Mouse (Mus musculus) stomach, embryonic 15.5 days (tissue): ENCODE data around the gene Sugp2. TPM values are rescaled to one million over a fixed set of nuclear protein-coding genes. Genes with fewer than 3 reads are reported as not detected.
A peak's percentile ranks its signal among the peaks of the same experiment; 100 is the strongest.

ENCODE experiments used
- ATAC-seq: fragments of 200-750 bp; cut with Nextera tagmentation; 2 replicates; pipeline ENCODE4 v1.8.0; 2017; ENCODE audit warnings: low read depth, moderate number of reproducible peaks, moderate TSS enrichment; ENCODE audit not compliant: insufficient read depth, low FRiP score
- H3K27ac ChIP-seq: fragments of 300-500 bp; sonication (generic); 2 replicates; pipeline ENCODE4 v1.5.1; 2015; ENCODE audit warnings: mild to moderate bottlenecking, inconsistent platforms
- H3K27me3 ChIP-seq: fragments of 300-500 bp; sonication (generic); replicated peaks from 2 replicates; pipeline ENCODE4 v1.6.1; 2015; ENCODE audit warnings: inconsistent platforms
- H3K36me3 ChIP-seq: fragments of 300-500 bp; sonication (generic); 2 replicates; pipeline ENCODE4 v1.6.1; 2015; ENCODE audit warnings: inconsistent platforms
- H3K4me1 ChIP-seq: fragments of 300-500 bp; sonication (generic); 2 replicates; pipeline ENCODE4 v1.6.1; 2015; ENCODE audit warnings: inconsistent platforms
- H3K4me2 ChIP-seq: fragments of 300-500 bp; sonication (generic); 2 replicates; pipeline ENCODE4 v1.6.1; 2015; ENCODE audit warnings: mild to moderate bottlenecking, inconsistent platforms
- H3K4me3 ChIP-seq: fragments of 300-500 bp; sonication (generic); replicated peaks from 2 replicates; pipeline ENCODE4 v1.5.1; 2015; ENCODE audit warnings: inconsistent platforms
- H3K9ac ChIP-seq: fragments of 300-500 bp; sonication (generic); 2 replicates; pipeline ENCODE4 v1.6.1; 2015; ENCODE audit warnings: inconsistent platforms
- H3K9me3 ChIP-seq: fragments of 300-500 bp; sonication (generic); 2 replicates; pipeline ENCODE4 v1.6.1; 2016; ENCODE audit warnings: inconsistent platforms
- WGBS: fragments of 180-500 bp; shearing (Covaris S2); methylation state at CpG from one replicate; pipeline ENCODE4 v1.1.7; 2015; 5-methylcytosine and 5-hydroxymethylcytosine counted together
- polyA plus RNA-seq: library from polyadenylated mRNA; unstranded; fragments of >200 nt; fragmentation: Nextera tagmentation; extraction: Ambion mirVana; gene quantifications from 2 replicates; pipeline ENCODE4 v1.2.1, GENCODE M21; 2015

Sugp2 gene
- polyA plus RNA-seq, 1 experiment from 2014 or later = 26.0 TPM

DNA sequence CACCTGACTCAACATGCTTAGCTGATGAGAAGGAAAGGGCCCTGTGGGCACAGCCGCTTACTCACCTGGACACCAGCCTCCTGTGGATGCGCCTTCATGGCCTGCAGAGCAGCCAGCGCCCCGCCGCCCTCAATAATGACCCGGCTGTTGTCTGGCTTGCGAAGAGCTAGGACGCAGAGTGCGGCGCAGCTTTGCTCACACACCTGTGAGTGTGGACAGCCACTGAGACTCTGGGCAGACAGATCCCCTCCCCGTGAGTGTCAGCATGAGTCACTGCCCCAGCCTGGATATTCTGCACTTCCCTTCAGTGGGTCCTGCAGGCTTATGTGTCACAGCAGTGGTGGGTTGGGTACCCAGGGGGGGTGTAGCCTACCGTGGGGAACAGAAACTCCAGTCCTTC lies 12.0 kb upstream of the Sugp2 start:
- Histone ChIP-seq H3K36me3 (peaks cover 15% of the 10 kb centered on the region; the same call in 1 of the 2 replicates), H3K4me1 (no peaks in the 10 kb centered on the region), H3K4me3 (no peak overlapping the region), H3K27ac (no peak overlapping the region), H3K27me3 (no peaks in the 10 kb centered on the region), H3K9me3 (no peaks in the 10 kb centered on the region), H3K9ac (no peak overlapping the region), H3K4me2 (no peak overlapping the region)
- WGBS = 89% methylated on average over 12 of the region's 12 CpGs
- ATAC-seq = no peak

DNA sequence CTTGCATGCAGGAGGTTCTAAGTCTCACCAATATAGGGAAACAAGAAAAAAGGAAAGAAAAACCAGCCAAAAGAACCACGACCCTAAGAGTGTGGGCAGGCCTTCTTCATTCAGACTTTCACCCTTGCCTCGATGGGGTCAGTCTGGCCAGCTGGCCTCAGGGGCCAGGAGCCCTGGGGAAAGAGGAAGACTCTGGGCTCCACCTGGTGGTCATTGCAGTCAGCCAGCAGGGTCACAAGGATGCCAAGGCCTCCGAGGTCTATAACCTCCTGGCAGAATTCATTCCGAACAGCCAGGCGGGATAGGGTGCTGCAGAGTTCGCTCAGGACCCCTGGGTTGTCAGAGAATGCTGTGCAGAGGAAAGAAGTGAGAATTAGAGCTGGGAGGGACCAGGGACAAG lies 10.7 kb upstream of the Sugp2 start:
- Histone ChIP-seq H3K27ac (no peak overlapping the region), H3K9ac (no peak overlapping the region), H3K4me1 (no peaks in the 10 kb centered on the region), H3K9me3 (no peaks in the 10 kb centered on the region), H3K36me3 (peaks cover 15% of the 10 kb centered on the region; the same call in 1 of the 2 replicates), H3K4me3 (no peak overlapping the region), H3K27me3 (no peaks in the 10 kb centered on the region), H3K4me2 (no peak overlapping the region)
- ATAC-seq = no peak
- WGBS = 47% methylated on average over 6 of the region's 6 CpGs

DNA sequence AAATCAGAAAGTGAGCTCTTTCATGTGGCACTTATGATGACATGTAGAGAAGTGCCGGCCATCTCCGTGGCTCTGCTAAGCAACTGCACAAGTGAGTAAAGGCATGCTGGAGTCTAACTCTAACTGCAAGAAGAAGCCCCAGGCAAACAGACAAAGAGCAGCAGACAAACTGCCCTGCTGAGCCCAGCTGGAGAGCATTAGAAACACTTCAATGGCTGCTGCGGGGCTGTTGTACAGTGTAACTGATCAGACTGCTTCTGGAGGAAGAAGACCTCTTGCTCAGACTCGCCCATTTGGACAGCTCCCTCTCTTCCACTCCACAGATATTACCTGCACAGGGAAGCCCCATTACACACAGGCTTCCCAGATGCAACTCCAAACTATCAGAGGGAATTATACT lies 6.0 kb upstream of the Sugp2 start:
- Histone ChIP-seq H3K27me3 (no peaks in the 10 kb centered on the region), H3K9ac (no peak overlapping the region), H3K4me3 (no peak overlapping the region), H3K4me1 (no peaks in the 10 kb centered on the region), H3K27ac (no peak overlapping the region), H3K4me2 (no peak overlapping the region), H3K9me3 (no peaks in the 10 kb centered on the region), H3K36me3 (peaks cover 4% of the 10 kb centered on the region; the same call in 1 of the 2 replicates)
- no peak for ATAC-seq
- 74% methylated on average over 4 of the region's 4 CpGs for WGBS

DNA sequence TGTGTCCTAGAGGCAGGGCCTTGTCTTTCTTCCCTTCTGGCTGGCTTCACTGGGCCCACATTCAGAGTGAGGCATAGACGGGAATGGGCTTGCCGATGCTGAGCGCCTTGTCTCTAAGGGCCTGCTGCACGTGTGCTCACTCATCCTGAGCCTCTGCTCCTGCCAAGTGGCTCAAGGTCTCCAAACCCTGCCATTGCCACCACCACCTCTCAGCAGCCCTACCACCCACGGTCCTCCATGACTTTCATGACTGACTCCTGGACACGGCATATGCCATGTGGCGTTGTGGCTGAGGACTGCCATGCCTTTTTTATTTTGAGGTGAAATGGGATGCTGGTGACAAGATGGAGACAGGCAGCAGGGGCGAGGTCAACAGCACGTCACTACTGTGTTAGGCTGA lies 3.2 kb upstream of the Sugp2 start:
- no peak overlapping the region for H3K4me3 ChIP-seq
- H3K9me3 ChIP-seq = no peaks in the 10 kb centered on the region
- H3K4me2 ChIP-seq = no peak overlapping the region
- H3K36me3 ChIP-seq = no peaks in the 10 kb centered on the region
- ATAC-seq = no peak
- no peak overlapping the region for H3K27ac ChIP-seq
- no peak overlapping the region for H3K9ac ChIP-seq
- 89% methylated on average over 9 of the region's 9 CpGs for WGBS
- H3K4me1 ChIP-seq = peaks cover 14% of the 10 kb centered on the region
- H3K27me3 ChIP-seq = no peaks in the 10 kb centered on the region

DNA sequence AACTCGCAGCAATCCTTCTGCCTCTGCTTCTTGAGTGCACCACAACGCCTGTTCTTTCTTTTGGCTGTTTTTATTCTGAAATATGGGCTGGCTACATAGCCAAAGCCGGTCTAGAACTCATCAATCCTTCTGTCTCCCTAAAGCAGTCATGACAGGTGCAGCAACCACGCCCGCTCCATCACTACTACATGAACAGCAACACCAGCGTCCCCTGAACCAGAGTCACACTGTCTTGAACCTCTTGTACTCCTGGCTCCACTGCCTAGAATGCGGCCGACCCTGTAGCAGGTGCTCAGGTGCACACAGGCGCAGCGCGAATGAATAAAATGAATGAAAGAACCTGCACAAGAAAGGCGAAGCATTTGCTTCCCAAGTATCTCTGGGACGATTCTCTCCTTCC lies 420 bp upstream of the Sugp2 start:
- peaks cover 10% of the 10 kb centered on the region for H3K36me3 ChIP-seq
- peak overlapping the region; percentile 69; the same call in 1 of the 2 replicates for H3K9ac ChIP-seq
- peak overlapping the region; percentile 96; the same call in 1 of the 2 replicates for H3K27ac ChIP-seq
- H3K4me3 ChIP-seq = peak overlapping the region; percentile 76
- H3K27me3 ChIP-seq = no peaks in the 10 kb centered on the region
- peak overlapping the region; percentile 94 for H3K4me2 ChIP-seq
- WGBS = 6% methylated on average over 13 of the region's 13 CpGs
- no peak for ATAC-seq
- peaks cover 21% of the 10 kb centered on the region for H3K4me1 ChIP-seq
- no peaks in the 10 kb centered on the region for H3K9me3 ChIP-seq

DNA sequence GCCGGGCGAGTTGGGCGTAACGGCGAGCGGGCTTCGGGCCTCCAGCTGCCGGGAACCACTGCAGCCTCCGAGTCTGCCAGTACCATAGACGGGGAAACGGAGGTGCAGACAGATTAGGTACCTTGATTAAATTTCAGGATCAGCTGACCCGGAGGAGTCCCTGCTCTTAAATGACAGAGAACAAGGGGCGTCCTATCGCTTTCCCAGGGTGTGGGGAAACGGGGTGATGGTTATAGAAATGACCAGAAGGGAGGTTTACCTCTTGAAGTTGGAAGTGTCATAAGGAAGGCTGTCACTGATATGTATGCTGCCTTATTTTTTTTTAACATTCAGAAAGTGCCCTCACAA lies 729 bp downstream of the Sugp2 start:
- H3K4me2 ChIP-seq = peak overlapping the region; percentile 63
- WGBS = 0% methylated on average over 15 of the region's 15 CpGs
- peak overlapping the region; percentile 76 for H3K4me3 ChIP-seq
- no peaks in the 10 kb centered on the region for H3K9me3 ChIP-seq
- peak overlapping the region; percentile 87 for H3K27ac ChIP-seq
- peaks cover 13% of the 10 kb centered on the region for H3K36me3 ChIP-seq
- no peaks in the 10 kb centered on the region for H3K27me3 ChIP-seq
- H3K9ac ChIP-seq = peak overlapping the region; percentile 67
- peaks cover 21% of the 10 kb centered on the region for H3K4me1 ChIP-seq
- no peak for ATAC-seq

DNA sequence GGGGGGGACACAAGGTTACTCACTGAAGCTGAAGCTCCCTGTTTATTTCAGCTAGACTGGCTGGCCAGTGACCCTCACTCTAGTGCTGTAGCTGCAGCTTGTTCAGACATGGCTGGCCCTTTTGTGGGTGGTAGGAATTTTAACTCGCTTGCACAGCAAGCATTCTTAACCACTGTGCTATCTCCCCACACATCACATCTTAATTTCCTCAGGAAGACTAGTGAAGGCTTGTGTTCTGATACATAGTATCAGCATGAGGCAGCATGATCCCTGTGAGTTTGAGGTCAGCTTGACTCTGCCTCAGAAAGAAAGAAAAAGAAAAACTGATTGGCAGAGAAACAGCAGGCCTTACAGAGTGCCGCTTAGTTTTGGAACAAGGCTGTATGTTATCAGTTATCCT lies 3.8 kb downstream of the Sugp2 start:
- Histone ChIP-seq H3K4me2 (no peak overlapping the region), H3K9me3 (no peaks in the 10 kb centered on the region), H3K9ac (no peak overlapping the region), H3K27ac (no peak overlapping the region), H3K36me3 (peaks cover 37% of the 10 kb centered on the region), H3K4me1 (peaks cover 21% of the 10 kb centered on the region), H3K4me3 (no peak overlapping the region), H3K27me3 (no peaks in the 10 kb centered on the region)
- WGBS = 89% methylated on average over 2 of the region's 2 CpGs
- no peak for ATAC-seq

DNA sequence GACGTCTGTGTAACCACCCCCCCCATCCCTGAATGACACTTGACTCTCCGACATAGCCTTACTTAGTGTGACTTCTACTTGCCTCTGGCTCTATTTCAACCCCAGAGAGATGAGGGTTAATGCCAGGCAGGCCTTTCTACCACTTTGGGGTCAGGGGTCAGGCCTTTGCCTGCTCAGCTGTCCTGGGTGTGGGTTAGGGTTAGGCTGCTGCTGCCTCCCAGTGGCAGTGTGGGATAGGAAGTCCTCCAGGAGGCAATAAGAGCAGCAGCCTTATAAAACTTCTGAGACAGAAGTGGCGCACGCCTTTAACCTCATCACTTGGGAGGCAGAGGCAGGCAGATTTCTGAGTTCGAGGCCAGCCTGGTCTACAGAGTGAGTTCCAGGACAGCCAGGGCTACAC lies 6.6 kb downstream of the Sugp2 start:
- 90% methylated on average over 5 of the region's 5 CpGs for WGBS
- Histone ChIP-seq H3K4me2 (no peak overlapping the region), H3K4me1 (peaks cover 9% of the 10 kb centered on the region), H3K9ac (no peak overlapping the region), H3K27ac (no peak overlapping the region), H3K27me3 (no peaks in the 10 kb centered on the region), H3K36me3 (peaks cover 52% of the 10 kb centered on the region), H3K4me3 (no peak overlapping the region), H3K9me3 (no peaks in the 10 kb centered on the region)
- no peak for ATAC-seq

DNA sequence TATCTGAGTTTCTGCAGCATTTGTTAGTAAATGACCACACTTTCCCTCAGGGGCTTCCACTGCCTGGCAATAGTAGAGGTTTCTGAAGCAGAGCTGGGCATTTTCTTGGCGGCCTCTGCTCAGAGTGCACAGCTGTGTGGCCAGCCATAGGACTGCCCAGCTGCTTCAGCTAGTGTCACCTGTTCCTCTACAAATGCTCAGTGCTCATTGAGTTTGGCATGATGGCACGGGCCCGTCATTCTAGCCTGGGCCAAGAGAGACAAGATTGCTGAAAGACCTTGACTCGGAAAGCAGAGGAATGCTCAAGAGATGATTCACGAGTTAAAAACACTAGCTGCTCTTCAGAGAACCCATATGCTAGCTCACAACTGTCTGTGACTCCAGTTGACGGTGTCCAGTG lies 12.6 kb downstream of the Sugp2 start:
- Histone ChIP-seq H3K36me3 (peaks cover 63% of the 10 kb centered on the region), H3K4me3 (no peak overlapping the region), H3K4me2 (no peak overlapping the region), H3K27ac (no peak overlapping the region), H3K4me1 (no peaks in the 10 kb centered on the region), H3K9ac (no peak overlapping the region), H3K9me3 (no peaks in the 10 kb centered on the region), H3K27me3 (no peaks in the 10 kb centered on the region)
- no peak for ATAC-seq
- 89% methylated on average over 6 of the region's 6 CpGs for WGBS

DNA sequence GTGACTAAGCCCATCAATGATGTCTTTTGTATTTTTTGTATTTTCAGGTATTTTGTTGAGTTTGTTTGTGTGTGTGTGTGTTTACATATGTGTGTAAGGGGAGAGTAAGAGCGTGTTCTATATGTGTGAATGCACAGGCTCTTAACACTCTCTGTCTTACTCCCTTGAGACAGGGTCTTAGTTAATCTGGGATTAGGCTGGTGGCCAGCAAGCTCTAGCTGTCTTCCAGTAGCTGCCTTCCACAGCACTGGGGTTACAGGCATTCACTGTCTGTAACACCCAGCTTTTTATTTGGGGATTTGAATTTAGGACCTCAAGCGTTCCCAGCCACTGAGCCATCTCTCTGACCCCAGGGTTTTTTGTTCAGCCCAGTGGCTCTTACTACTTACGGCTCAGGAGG lies 13.8 kb downstream of the Sugp2 start:
- no peak for ATAC-seq
- H3K9ac ChIP-seq = no peak overlapping the region
- no peak overlapping the region for H3K4me2 ChIP-seq
- H3K27me3 ChIP-seq = no peaks in the 10 kb centered on the region
- 91% methylated on average over 3 of the region's 3 CpGs for WGBS
- H3K9me3 ChIP-seq = no peaks in the 10 kb centered on the region
- H3K4me1 ChIP-seq = no peaks in the 10 kb centered on the region
- H3K4me3 ChIP-seq = no peak overlapping the region
- H3K36me3 ChIP-seq = peaks cover 65% of the 10 kb centered on the region
- no peak overlapping the region for H3K27ac ChIP-seq

DNA sequence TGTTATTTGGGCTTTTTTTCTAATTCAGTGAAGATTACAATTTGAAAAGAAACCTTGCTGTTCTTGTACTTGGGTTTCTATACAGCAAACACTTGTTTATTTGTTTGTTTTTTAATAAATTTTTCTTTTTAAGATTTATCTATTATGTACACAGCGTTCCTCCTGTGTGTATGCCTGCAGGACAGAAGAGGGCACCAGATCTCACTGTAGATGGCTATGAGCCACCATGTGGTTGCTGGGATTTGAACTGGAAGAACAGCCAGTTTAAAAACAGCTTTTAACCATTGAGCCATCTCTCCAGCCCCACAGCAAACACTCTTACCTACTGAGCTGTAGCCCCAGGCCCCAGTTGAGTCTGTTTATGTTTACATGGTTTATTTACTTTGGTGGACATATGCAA lies 20.6 kb downstream of the Sugp2 start:
- Histone ChIP-seq H3K4me1 (no peaks in the 10 kb centered on the region), H3K9me3 (no peaks in the 10 kb centered on the region), H3K4me2 (no peak overlapping the region), H3K27ac (no peak overlapping the region), H3K36me3 (peaks cover 76% of the 10 kb centered on the region), H3K9ac (no peak overlapping the region), H3K27me3 (no peaks in the 10 kb centered on the region), H3K4me3 (no peak overlapping the region)
- no peak for ATAC-seq
- 76% methylated on average over 1 of the region's 1 CpGs for WGBS

DNA sequence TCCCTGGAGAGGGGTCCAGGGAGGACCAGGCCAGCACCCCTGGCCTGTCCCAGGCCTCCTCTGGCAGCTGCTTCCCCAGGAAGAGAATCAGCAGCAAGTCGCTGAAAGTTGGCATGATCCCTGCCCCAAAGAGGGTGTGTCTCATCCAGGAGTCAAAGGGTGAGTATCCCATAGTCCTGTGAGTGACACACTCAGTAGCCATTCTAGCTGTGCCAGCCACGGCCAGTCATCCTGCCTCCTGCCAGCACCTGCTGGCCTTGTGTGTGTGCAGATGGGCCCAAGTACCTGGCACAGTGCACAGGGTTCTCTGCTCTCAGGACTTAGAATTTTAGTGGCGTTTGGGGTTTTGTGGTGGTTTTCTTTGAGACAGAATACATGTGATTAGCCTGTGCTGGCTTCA lies 23.4 kb downstream of the Sugp2 start:
- H3K4me2 ChIP-seq = no peak overlapping the region
- 80% methylated on average over 3 of the region's 3 CpGs for WGBS

DNA sequence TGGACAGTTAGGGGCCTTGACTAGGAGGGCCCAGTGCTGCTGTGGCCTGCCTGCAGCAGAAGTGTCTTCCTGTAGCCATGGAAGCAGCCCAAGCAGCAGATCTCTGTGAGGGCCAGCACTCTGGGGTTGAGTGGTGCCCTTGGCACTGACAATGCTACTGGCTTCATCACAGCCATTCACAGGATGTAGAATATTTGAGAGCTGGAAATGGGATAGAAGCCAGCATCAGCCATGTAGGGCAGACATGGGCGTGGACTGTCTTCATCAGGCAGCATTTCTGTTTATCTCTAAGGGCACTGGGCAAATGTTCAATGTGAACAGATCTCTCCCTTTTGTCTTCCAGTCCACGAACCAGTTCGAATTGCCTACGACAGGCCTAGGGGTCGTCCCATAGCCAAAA lies 24.6 kb downstream of the Sugp2 start:
- Histone ChIP-seq H3K9me3 (no peaks in the 10 kb centered on the region), H3K4me1 (no peaks in the 10 kb centered on the region), H3K4me3 (no peak overlapping the region), H3K27ac (no peak overlapping the region), H3K27me3 (no peaks in the 10 kb centered on the region), H3K9ac (no peak overlapping the region), H3K4me2 (no peak overlapping the region), H3K36me3 (peaks cover 78% of the 10 kb centered on the region)
- ATAC-seq = no peak
- WGBS = 90% methylated on average over 5 of the region's 5 CpGs

More for the DNA sequence above, 23.4 kb downstream of the Sugp2 start:
- no peak for ATAC-seq
- Histone ChIP-seq H3K27me3 (no peaks in the 10 kb centered on the region), H3K36me3 (peaks cover 78% of the 10 kb centered on the region), H3K9ac (no peak overlapping the region), H3K4me1 (no peaks in the 10 kb centered on the region), H3K4me3 (no peak overlapping the region), H3K27ac (no peak overlapping the region), H3K9me3 (no peaks in the 10 kb centered on the region)
